8 mouse cellular contexts compared by ENCODE assay signal in the genomic region with DNA sequence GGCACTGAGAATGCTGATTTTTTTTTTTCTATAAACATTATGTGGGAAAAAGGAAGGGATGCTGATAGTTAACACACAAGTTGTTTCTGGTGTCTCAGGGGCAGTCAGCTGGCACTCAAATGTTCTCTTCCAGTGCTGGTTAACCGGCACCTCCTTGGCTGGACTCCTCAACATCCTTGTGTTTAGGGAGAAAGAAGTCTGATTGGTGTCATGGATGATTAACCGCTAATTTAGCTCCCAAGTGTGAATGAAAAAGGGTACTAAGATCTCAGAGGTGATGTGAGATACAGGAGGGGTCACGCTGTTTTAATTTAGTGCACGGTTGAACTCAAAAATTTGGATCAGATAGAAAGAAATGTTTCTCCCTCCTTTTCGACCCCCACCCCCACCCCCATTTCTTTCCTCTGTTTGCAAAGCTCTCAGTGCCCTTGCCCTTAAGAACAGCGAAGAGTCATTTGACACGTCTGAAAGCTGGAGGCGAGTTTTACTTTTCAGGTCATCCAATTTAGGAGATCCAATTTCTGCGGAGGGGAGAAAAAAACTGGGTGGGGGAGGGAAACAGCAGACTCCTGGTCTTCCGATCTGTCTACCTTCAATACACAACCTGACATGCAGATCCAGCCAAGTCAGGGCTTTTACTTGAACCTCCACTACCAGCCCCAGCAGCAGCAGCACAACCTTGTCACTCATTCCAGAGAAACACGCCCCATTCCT. TPM values are rescaled to one million over a fixed set of nuclear protein-coding genes. Genes with fewer than 3 reads are reported as not detected.
A peak's percentile ranks its signal among the peaks of the same experiment; 100 is the strongest.
DNase-seq lines count a peak whose midpoint lies in the region; ATAC-seq and TF ChIP-seq lines count a peak whose summit lies in the region.

No protein-coding gene starts in this region.

- peak overlapping the region; percentile 98 for H3K4me3 ChIP-seq in kidney, postnatal 0 days (replicated peaks; ENCODE audit: low read depth, low read length)
- peak overlapping the region; percentile 89 for H3K4me3 ChIP-seq in embryonic facial prominence, embryonic 13.5 days
- H3K4me3 ChIP-seq in intestine, embryonic 14.5 days (ENCODE audit: low read depth, low read length): peak overlapping the region; percentile 83
- peak overlapping the region; percentile 94 for H3K4me3 ChIP-seq in neural tube, embryonic 12.5 days

- peak; percentile 12 for ATAC-seq in kidney, postnatal 0 days (replicated peaks; ENCODE audit: low FRiP score, low read depth)
- ATAC-seq in embryonic facial prominence, embryonic 13.5 days (ENCODE audit: insufficient number of reproducible peaks, insufficient read depth, low FRiP score, low TSS enrichment, low read depth): peak; percentile 16; the same call in 1 of the 2 replicates
- ATAC-seq in intestine, embryonic 14.5 days (replicated peaks; ENCODE audit: low FRiP score, low TSS enrichment, low read depth): no peak; the same call in none of the 2 replicates
- ATAC-seq in neural tube, embryonic 12.5 days (ENCODE audit: low FRiP score, low read depth): peak; percentile 21
- no peak for ATAC-seq in monocyte, adult 5-6 weeks (replicated peaks; ENCODE audit: insufficient number of reproducible peaks, low FRiP score, low TSS enrichment, poor library complexity, severe bottlenecking)

- H3K27ac ChIP-seq in kidney, postnatal 0 days: 0 out of 2 replicates have a peak overlapping the region, but pooled peaks have one; percentile 32
- H3K27ac ChIP-seq in embryonic facial prominence, embryonic 13.5 days: no peak overlapping the region
- 0 out of 2 replicates have a peak overlapping the region, but pooled peaks have one; percentile 97 for H3K27ac ChIP-seq in intestine, embryonic 14.5 days (ENCODE audit: low read depth)
- H3K27ac ChIP-seq in neural tube, embryonic 12.5 days: no peak overlapping the region

- H3K4me2 ChIP-seq in kidney, postnatal 0 days (ENCODE audit: low read length): peak overlapping the region; percentile 73
- H3K4me2 ChIP-seq in embryonic facial prominence, embryonic 13.5 days: peak overlapping the region; percentile 73
- peak overlapping the region; percentile 87 for H3K4me2 ChIP-seq in intestine, embryonic 14.5 days (ENCODE audit: low read length)
- peak overlapping the region; percentile 87 for H3K4me2 ChIP-seq in neural tube, embryonic 12.5 days (replicated peaks)

- peak; percentile 57 for DNase-seq in kidney, postnatal 0 days (ENCODE audit: low spot score)
- no peak for DNase-seq in kidney, postnatal 10 days
- no peak for DNase-seq in intestine, embryonic 14.5 days (ENCODE audit: low spot score)
- no peak for DNase-seq in frontal cortex, adult 2 months (ENCODE audit: extremely low spot score in 1 of 2, low spot score in 1 of 2)
- DNase-seq in left cerebral cortex, adult 9 months (ENCODE audit: low spot score in 2 of 2): no peak

- H3K36me3 ChIP-seq in kidney, postnatal 0 days (ENCODE audit: insufficient read depth, low read length): no peaks in the 10 kb centered on the region
- no peaks in the 10 kb centered on the region for H3K36me3 ChIP-seq in embryonic facial prominence, embryonic 13.5 days
- H3K36me3 ChIP-seq in intestine, embryonic 14.5 days (ENCODE audit: control insufficient read depth, insufficient read depth, low read length): no peaks in the 10 kb centered on the region; the same call in 1 of the 2 replicates
- no peaks in the 10 kb centered on the region for H3K36me3 ChIP-seq in neural tube, embryonic 12.5 days

- H3K9me3 ChIP-seq in kidney, postnatal 0 days (replicated peaks; ENCODE audit: low read length): no peaks in the 10 kb centered on the region
- H3K9me3 ChIP-seq in embryonic facial prominence, embryonic 13.5 days: no peaks in the 10 kb centered on the region
- H3K9me3 ChIP-seq in intestine, embryonic 14.5 days (ENCODE audit: control insufficient read depth, low read length): no peaks in the 10 kb centered on the region
- no peaks in the 10 kb centered on the region for H3K9me3 ChIP-seq in neural tube, embryonic 12.5 days

- WGBS in kidney, postnatal 0 days: 9% methylated on average over 11 of the region's 11 CpGs
- 4% methylated on average over 11 of the region's 11 CpGs for WGBS in embryonic facial prominence, embryonic 13.5 days
- 5% methylated on average over 11 of the region's 11 CpGs for WGBS in intestine, embryonic 14.5 days
- 3% methylated on average over 11 of the region's 11 CpGs for WGBS in neural tube, embryonic 12.5 days

- no peak overlapping the region for H3K9ac ChIP-seq in kidney, postnatal 0 days (ENCODE audit: low read depth, low read length)
- no peak overlapping the region for H3K9ac ChIP-seq in embryonic facial prominence, embryonic 13.5 days
- H3K9ac ChIP-seq in intestine, embryonic 14.5 days (ENCODE audit: low read length): no peak overlapping the region
- no peak overlapping the region for H3K9ac ChIP-seq in neural tube, embryonic 12.5 days

- no peaks in the 10 kb centered on the region for H3K27me3 ChIP-seq in kidney, postnatal 0 days (ENCODE audit: insufficient read depth, low read length)
- H3K27me3 ChIP-seq in embryonic facial prominence, embryonic 13.5 days: no peaks in the 10 kb centered on the region
- no peaks in the 10 kb centered on the region for H3K27me3 ChIP-seq in intestine, embryonic 14.5 days (replicated peaks; ENCODE audit: control insufficient read depth, insufficient read depth, low read length)
- H3K27me3 ChIP-seq in neural tube, embryonic 12.5 days (replicated peaks): no peaks in the 10 kb centered on the region

- no peak for TF ChIP-seq CTCF in kidney, postnatal 0 days (IDR thresholded peaks at IDR 0.05; ENCODE audit: low read depth)

- peaks cover 11% of the 10 kb centered on the region; the same call in 1 of the 2 replicates for H3K4me1 ChIP-seq in kidney, postnatal 0 days (replicated peaks; ENCODE audit: insufficient read depth, low read length)
- H3K4me1 ChIP-seq in embryonic facial prominence, embryonic 13.5 days: peaks cover 33% of the 10 kb centered on the region
- peaks cover 23% of the 10 kb centered on the region for H3K4me1 ChIP-seq in intestine, embryonic 14.5 days (replicated peaks; ENCODE audit: control insufficient read depth, insufficient read depth, low read length)
- H3K4me1 ChIP-seq in neural tube, embryonic 12.5 days: peaks cover 37% of the 10 kb centered on the region

RNA-seq across cellular contexts. Expression of gene Lgr4, which starts 0.5 kb away (rescaled TPM):
- polyA plus RNA-seq in kidney, postnatal 0 days (2015; fragmentation: Nextera tagmentation; extraction: Ambion mirVana): 43.8 and 47.8 TPM in 2 replicates
- polyA plus RNA-seq in embryonic facial prominence, embryonic 13.5 days (2015; fragmentation: Nextera tagmentation; extraction: Ambion mirVana): 19.3 and 21.3 TPM in 2 replicates
- 47.3 and 48.8 TPM in 2 replicates for polyA plus RNA-seq in intestine, embryonic 14.5 days (2014; fragmentation: Nextera tagmentation; extraction: Ambion mirVana)
- 18.2 and 19.5 TPM in 2 replicates for polyA plus RNA-seq in neural tube, embryonic 12.5 days (2016; fragmentation: Nextera tagmentation; extraction: Ambion mirVana)
- 0.86 to 1.6 TPM (median 1.3 TPM) in 3 replicates for total RNA-seq in monocyte, adult 5-6 weeks (2017)
- 28.3 and 29.1 TPM in 2 replicates for polyA plus RNA-seq in frontal cortex, adult 2 months (2012; rRNA removed)

RNA-seq across cellular contexts. Expression of gene Lin7c, which starts 26.3 kb away (rescaled TPM):
- polyA plus RNA-seq in kidney, postnatal 0 days (2015; fragmentation: Nextera tagmentation; extraction: Ambion mirVana): 57.1 and 58.7 TPM in 2 replicates
- 54.0 and 61.3 TPM in 2 replicates for polyA plus RNA-seq in embryonic facial prominence, embryonic 13.5 days (2015; fragmentation: Nextera tagmentation; extraction: Ambion mirVana)
- 69.2 and 76.2 TPM in 2 replicates for polyA plus RNA-seq in intestine, embryonic 14.5 days (2014; fragmentation: Nextera tagmentation; extraction: Ambion mirVana)
- polyA plus RNA-seq in neural tube, embryonic 12.5 days (2016; fragmentation: Nextera tagmentation; extraction: Ambion mirVana): 155 and 163 TPM in 2 replicates
- total RNA-seq in monocyte, adult 5-6 weeks (2017): 112 to 132 TPM (median 132 TPM) in 3 replicates
- 35.1 and 36.6 TPM in 2 replicates for polyA plus RNA-seq in frontal cortex, adult 2 months (2012; rRNA removed)

Comparison
In these comparisons a context has a peak if more than half of its experiments do, and no peak if none do; other contexts are left out.
1. ATAC-seq: peak in kidney, postnatal 0 days (single experiment), embryonic facial prominence, embryonic 13.5 days (single experiment) and neural tube, embryonic 12.5 days (single experiment); none in intestine, embryonic 14.5 days (single experiment) and monocyte, adult 5-6 weeks (single experiment).
2. H3K27ac ChIP-seq: peak in kidney, postnatal 0 days (single experiment) and intestine, embryonic 14.5 days (single experiment); none in embryonic facial prominence, embryonic 13.5 days (single experiment) and neural tube, embryonic 12.5 days (single experiment).
3. Peak in every context shown above with its lines, with median percentiles within 50 percentile points of each other: H3K4me2 ChIP-seq and H3K4me3 ChIP-seq.